Mouse (Mus musculus): ENCODE measurements around the gene Optn. TPM values are rescaled to one million over a fixed set of nuclear protein-coding genes. Genes with fewer than 3 reads are reported as not detected.

The Optn gene
- polyA plus RNA-seq, 1 experiment from 2014 or later = 13.6 TPM

DNA sequence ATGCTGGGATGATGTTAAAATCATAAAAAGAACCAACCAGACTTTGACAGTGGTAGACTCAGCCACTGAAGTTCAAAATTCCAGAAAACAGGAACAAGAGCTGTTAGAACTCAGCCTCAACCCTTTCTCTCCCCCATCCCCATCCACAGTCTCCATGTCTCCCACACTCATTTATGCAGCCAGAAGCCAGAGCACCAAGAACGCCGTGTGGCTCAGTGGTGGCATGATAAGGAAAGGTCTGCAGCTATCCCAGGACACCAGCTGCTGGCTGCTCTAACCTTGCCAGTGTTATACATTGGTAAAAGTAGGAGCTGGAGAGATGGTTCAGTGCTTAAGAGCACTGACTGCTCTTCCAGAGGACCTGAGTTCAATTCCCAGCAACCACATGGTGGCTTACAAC lies 16.8 kb downstream of the Optn start:
- Histone ChIP-seq H3K36me3 (ENCODE audit: control insufficient read depth, insufficient read depth, low read length) (0 out of 2 replicates have a peak, but pooled peaks cover 3% of the 10 kb centered on the region), H3K4me2 (no peak overlapping the region), H3K9ac (ENCODE audit: low read depth, low read length) (no peak overlapping the region), H3K4me1 (ENCODE audit: control insufficient read depth, insufficient read depth, low read length) (peaks cover 2% of the 10 kb centered on the region; the same call in 1 of the 2 replicates), H3K9me3 (replicated peaks; ENCODE audit: control insufficient read depth, low read length) (no peaks in the 10 kb centered on the region), H3K4me3 (ENCODE audit: low read depth, low read length) (no peak overlapping the region), H3K27ac (ENCODE audit: low read depth, low read length) (no peak overlapping the region), H3K27me3 (ENCODE audit: control insufficient read depth, insufficient read depth, low read length) (no peaks in the 10 kb centered on the region)
- ATAC-seq (replicated peaks; ENCODE audit: insufficient number of reproducible peaks, low FRiP score, low TSS enrichment) = no peak
- 62% methylated on average over 2 of the region's 2 CpGs for WGBS (ENCODE audit: insufficient replicate concordance)

DNA sequence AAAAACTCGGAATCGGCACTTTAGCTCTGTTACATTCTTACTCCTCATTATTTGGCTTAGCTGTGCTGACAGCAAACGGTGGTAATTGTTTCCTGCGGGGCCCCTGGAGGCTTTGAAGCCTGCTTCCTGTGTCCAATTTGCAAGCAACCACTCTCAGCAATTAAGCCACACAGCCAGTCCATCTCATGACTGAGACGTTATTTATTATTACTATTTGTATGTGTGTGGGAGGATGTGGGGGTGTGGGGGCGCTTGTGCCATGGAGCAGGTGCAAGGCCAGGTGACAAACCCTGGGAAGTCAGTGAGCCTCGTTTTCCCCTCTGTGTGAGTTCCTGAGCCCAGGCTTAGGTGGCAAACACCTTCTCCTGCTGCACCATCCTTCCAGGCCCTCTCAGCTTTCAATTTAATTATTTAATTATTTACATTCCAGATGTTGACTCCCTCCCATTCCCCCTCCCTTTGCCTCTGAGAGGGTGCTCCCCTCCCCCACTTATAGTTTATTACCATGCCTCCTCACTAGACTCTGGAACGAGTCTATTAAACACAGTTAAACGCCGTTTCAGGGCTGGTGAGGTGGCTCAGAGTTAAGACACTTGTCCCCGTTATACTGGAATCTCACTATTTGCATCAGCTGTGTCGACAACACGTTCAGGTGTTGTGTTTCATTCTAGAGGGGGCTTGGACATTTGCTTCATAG lies 18.4 kb downstream of the Optn start:
- Histone ChIP-seq H3K4me2 (no peak overlapping the region), H3K4me1 (ENCODE audit: control insufficient read depth, insufficient read depth, low read length) (peaks cover 2% of the 10 kb centered on the region; the same call in 1 of the 2 replicates), H3K27me3 (ENCODE audit: control insufficient read depth, insufficient read depth, low read length) (no peaks in the 10 kb centered on the region), H3K9me3 (replicated peaks; ENCODE audit: control insufficient read depth, low read length) (no peaks in the 10 kb centered on the region), H3K9ac (ENCODE audit: low read depth, low read length) (no peak overlapping the region), H3K36me3 (ENCODE audit: control insufficient read depth, insufficient read depth, low read length) (0 out of 2 replicates have a peak, but pooled peaks cover 3% of the 10 kb centered on the region), H3K27ac (ENCODE audit: low read depth, low read length) (no peak overlapping the region), H3K4me3 (ENCODE audit: low read depth, low read length) (no peak overlapping the region)
- no peak for ATAC-seq (replicated peaks; ENCODE audit: insufficient number of reproducible peaks, low FRiP score, low TSS enrichment)
- WGBS (ENCODE audit: insufficient replicate concordance) = 33% methylated on average over 13 of the region's 13 CpGs

GRCm38 (mm10) chr2:5044321-5044720 lies 19.5 kb downstream of the Optn start:
- H3K9me3 ChIP-seq (replicated peaks; ENCODE audit: control insufficient read depth, low read length) = no peaks in the 10 kb centered on the region
- H3K9ac ChIP-seq (ENCODE audit: low read depth, low read length) = no peak overlapping the region
- no peak overlapping the region for H3K4me2 ChIP-seq
- H3K4me1 ChIP-seq (ENCODE audit: control insufficient read depth, insufficient read depth, low read length) = peaks cover 2% of the 10 kb centered on the region; the same call in 1 of the 2 replicates
- H3K4me3 ChIP-seq (ENCODE audit: low read depth, low read length) = no peak overlapping the region
- 36% methylated on average over 3 of the region's 3 CpGs for WGBS (ENCODE audit: insufficient replicate concordance)
- H3K27ac ChIP-seq (ENCODE audit: low read depth, low read length) = no peak overlapping the region
- no peaks in the 10 kb centered on the region for H3K27me3 ChIP-seq (ENCODE audit: control insufficient read depth, insufficient read depth, low read length)
- 0 out of 2 replicates have a peak, but pooled peaks have one; percentile 26 for ATAC-seq (replicated peaks; ENCODE audit: insufficient number of reproducible peaks, low FRiP score, low TSS enrichment)
- 0 out of 2 replicates have a peak, but pooled peaks cover 1% of the 10 kb centered on the region for H3K36me3 ChIP-seq (ENCODE audit: control insufficient read depth, insufficient read depth, low read length)

DNA sequence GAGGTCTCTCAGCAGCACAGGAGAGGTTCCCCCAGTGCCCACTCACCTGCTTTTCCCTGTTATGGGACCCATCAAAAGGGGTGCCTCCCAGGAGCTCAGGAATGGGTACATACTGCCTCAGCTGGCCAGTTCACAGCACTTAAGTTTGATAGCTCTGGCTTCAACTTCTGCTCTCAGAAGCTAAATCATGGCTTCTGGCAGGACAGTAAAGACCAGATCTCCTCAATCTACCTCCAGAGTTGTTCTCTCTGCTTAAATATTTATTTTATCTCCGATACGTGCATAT lies 20.4 kb downstream of the Optn start:
- H3K36me3 ChIP-seq (ENCODE audit: control insufficient read depth, insufficient read depth, low read length) = no peaks in the 10 kb centered on the region
- no peak for ATAC-seq (replicated peaks; ENCODE audit: insufficient number of reproducible peaks, low FRiP score, low TSS enrichment)
- peaks cover 2% of the 10 kb centered on the region; the same call in 1 of the 2 replicates for H3K4me1 ChIP-seq (ENCODE audit: control insufficient read depth, insufficient read depth, low read length)
- H3K27ac ChIP-seq (ENCODE audit: low read depth, low read length) = no peak overlapping the region
- 87% methylated on average over 2 of the region's 2 CpGs for WGBS (ENCODE audit: insufficient replicate concordance)
- no peaks in the 10 kb centered on the region for H3K9me3 ChIP-seq (replicated peaks; ENCODE audit: control insufficient read depth, low read length)
- no peak overlapping the region for H3K4me2 ChIP-seq
- no peak overlapping the region for H3K9ac ChIP-seq (ENCODE audit: low read depth, low read length)
- no peak overlapping the region for H3K4me3 ChIP-seq (ENCODE audit: low read depth, low read length)
- H3K27me3 ChIP-seq (ENCODE audit: control insufficient read depth, insufficient read depth, low read length) = no peaks in the 10 kb centered on the region

- WGBS (ENCODE audit: insufficient replicate concordance) = 51% methylated on average over 11 of the region's 11 CpGs
- Histone ChIP-seq H3K9ac (ENCODE audit: low read depth, low read length) (no peak overlapping the region), H3K4me3 (ENCODE audit: low read depth, low read length) (no peak overlapping the region), H3K27me3 (ENCODE audit: control insufficient read depth, insufficient read depth, low read length) (no peaks in the 10 kb centered on the region), H3K4me2 (no peak overlapping the region), H3K36me3 (ENCODE audit: control insufficient read depth, insufficient read depth, low read length) (no peaks in the 10 kb centered on the region), H3K27ac (ENCODE audit: low read depth, low read length) (no peak overlapping the region), H3K4me1 (ENCODE audit: control insufficient read depth, insufficient read depth, low read length) (peaks cover 2% of the 10 kb centered on the region; the same call in 1 of the 2 replicates), H3K9me3 (replicated peaks; ENCODE audit: control insufficient read depth, low read length) (no peaks in the 10 kb centered on the region)
- no peak for ATAC-seq (replicated peaks; ENCODE audit: insufficient number of reproducible peaks, low FRiP score, low TSS enrichment)
Measured at GRCm38 (mm10) chr2:5042616-5043475, 21.0 kb downstream of the Optn start.

- no peaks in the 10 kb centered on the region for H3K9me3 ChIP-seq (replicated peaks; ENCODE audit: control insufficient read depth, low read length)
- H3K27ac ChIP-seq (ENCODE audit: low read depth, low read length) = no peak overlapping the region
- H3K27me3 ChIP-seq (ENCODE audit: control insufficient read depth, insufficient read depth, low read length) = no peaks in the 10 kb centered on the region
- H3K36me3 ChIP-seq (ENCODE audit: control insufficient read depth, insufficient read depth, low read length) = no peaks in the 10 kb centered on the region
- peaks cover 2% of the 10 kb centered on the region; the same call in 1 of the 2 replicates for H3K4me1 ChIP-seq (ENCODE audit: control insufficient read depth, insufficient read depth, low read length)
- H3K4me3 ChIP-seq (ENCODE audit: low read depth, low read length) = no peak overlapping the region
- 74% methylated on average over 5 of the region's 5 CpGs for WGBS (ENCODE audit: insufficient replicate concordance)
- no peak overlapping the region for H3K4me2 ChIP-seq
- ATAC-seq (replicated peaks; ENCODE audit: insufficient number of reproducible peaks, low FRiP score, low TSS enrichment) = no peak
- no peak overlapping the region for H3K9ac ChIP-seq (ENCODE audit: low read depth, low read length)
Measured at GRCm38 (mm10) chr2:5041854-5042253, 22.0 kb downstream of the Optn start.

GRCm38 (mm10) chr2:5040281-5041161 lies 23.3 kb downstream of the Optn start:
- 84% methylated on average over 12 of the region's 12 CpGs for WGBS (ENCODE audit: insufficient replicate concordance)
- H3K27me3 ChIP-seq (ENCODE audit: control insufficient read depth, insufficient read depth, low read length) = no peaks in the 10 kb centered on the region
- no peaks in the 10 kb centered on the region for H3K36me3 ChIP-seq (ENCODE audit: control insufficient read depth, insufficient read depth, low read length)
- H3K4me1 ChIP-seq (ENCODE audit: control insufficient read depth, insufficient read depth, low read length) = peaks cover 2% of the 10 kb centered on the region; the same call in 1 of the 2 replicates
- ATAC-seq (replicated peaks; ENCODE audit: insufficient number of reproducible peaks, low FRiP score, low TSS enrichment) = no peak
- H3K9me3 ChIP-seq (replicated peaks; ENCODE audit: control insufficient read depth, low read length) = no peaks in the 10 kb centered on the region
- no peak overlapping the region for H3K27ac ChIP-seq (ENCODE audit: low read depth, low read length)
- H3K9ac ChIP-seq (ENCODE audit: low read depth, low read length) = no peak overlapping the region
- no peak overlapping the region for H3K4me3 ChIP-seq (ENCODE audit: low read depth, low read length)
- no peak overlapping the region for H3K4me2 ChIP-seq

Data from heart, embryonic 11.5 days (tissue).